Mouse (Mus musculus): ENCODE measurements around the gene Olfr357. TPM values are rescaled to one million over a fixed set of nuclear protein-coding genes. Genes with fewer than 3 reads are reported as not detected.

Gene Olfr357
- total RNA-seq (2017): not detected in 3 replicates

- no peak for ATAC-seq (replicated peaks; ENCODE audit: insufficient number of reproducible peaks, low FRiP score, low TSS enrichment, poor library complexity, severe bottlenecking)
Measured at GRCm38 (mm10) chr2:36993527-36993926, at the start of gene Olfr357. TSS of gene Olfr357 (plus strand) at chr2:36993827.

- ATAC-seq (replicated peaks; ENCODE audit: insufficient number of reproducible peaks, low FRiP score, low TSS enrichment, poor library complexity, severe bottlenecking): no peak
Measured at GRCm38 (mm10) chr2:36997030-36997429, 3.4 kb downstream of the Olfr357 start.

GRCm38 (mm10) chr2:37009235-37009634, 15.6 kb downstream of the Olfr357 start, which contains the start of gene Olfr358:
TSS of gene Olfr358 (minus strand) at chr2:37009335.
- no peak for ATAC-seq (replicated peaks; ENCODE audit: insufficient number of reproducible peaks, low FRiP score, low TSS enrichment, poor library complexity, severe bottlenecking)

Other genes starting within 250 kb of the Olfr357 start
- gene Olfr348, start 209.6 kb upstream of the Olfr357 start, total RNA-seq (2017): not detected in 3 replicates
- gene Olfr50, start 203.3 kb upstream of the Olfr357 start, total RNA-seq (2017): not detected in 3 replicates
- gene Olfr3, start 176.8 kb upstream of the Olfr357 start, total RNA-seq (2017): 1.7 TPM in 1 of 3 replicates, not detected in the others
- gene Olfr350, start 147.5 kb upstream of the Olfr357 start, total RNA-seq (2017): not detected in 3 replicates
- not detected in 3 replicates for gene Olfr351, start 131.2 kb upstream of the Olfr357 start, total RNA-seq (2017)
- gene Olfr352, start 125.4 kb upstream of the Olfr357 start, total RNA-seq (2017): not detected in 3 replicates
- gene Olfr353, start 100.9 kb upstream of the Olfr357 start, total RNA-seq (2017): not detected in 3 replicates
- gene Olfr354, start 88.1 kb upstream of the Olfr357 start, total RNA-seq (2017): not detected in 3 replicates
- gene Olfr355, start 64.9 kb upstream of the Olfr357 start, total RNA-seq (2017): not detected in 3 replicates
- gene Olfr356, start 56.7 kb upstream of the Olfr357 start, total RNA-seq (2017): not detected in 3 replicates
- not detected in 3 replicates for gene Olfr358, start 15.5 kb downstream of the Olfr357 start, total RNA-seq (2017)
- not detected in 3 replicates for gene Olfr360, start 71.9 kb downstream of the Olfr357 start, total RNA-seq (2017)
- gene Olfr361, start 95.5 kb downstream of the Olfr357 start, total RNA-seq (2017): not detected in 3 replicates
- not detected in 3 replicates for gene Olfr362, start 124.1 kb downstream of the Olfr357 start, total RNA-seq (2017)
- not detected in 3 replicates for gene Olfr364-ps1, start 145.5 kb downstream of the Olfr357 start, total RNA-seq (2017)
- gene Olfr365, start 194.4 kb downstream of the Olfr357 start, total RNA-seq (2017): not detected in 3 replicates
- not detected in 3 replicates for gene Olfr366, start 217.7 kb downstream of the Olfr357 start, total RNA-seq (2017)

Data from monocyte, adult 5-6 weeks (primary cell).